Mouse (Mus musculus) limb, embryonic 14.5 days (tissue): ENCODE results near the gene Gbf1. TPM values are rescaled to one million over a fixed set of nuclear protein-coding genes. Genes with fewer than 3 reads are reported as not detected.

ENCODE experiments used
- ATAC-seq: fragments of 200-750 bp; cut with Nextera tagmentation; 2 replicates; pipeline ENCODE4 v1.8.0; 2017; ENCODE audit warnings: low read depth, moderate number of reproducible peaks, moderate TSS enrichment; ENCODE audit not compliant: low FRiP score
- DNase-seq: peaks from one replicate; pipeline ENCODE4 v3.0.0-alpha.2; 2015; ENCODE audit warnings: low spot score
- H3K27ac ChIP-seq: fragments of 300-500 bp; sonication (generic); replicated peaks from 2 replicates; pipeline ENCODE4 v1.5.1; 2014; ENCODE audit warnings: low read depth, mild to moderate bottlenecking, low read length, moderate library complexity, mixed read lengths
- H3K27me3 ChIP-seq: fragments of 300-500 bp; sonication (generic); 2 replicates; pipeline ENCODE4 v1.6.1; 2014; ENCODE audit warnings: low read length, mixed read lengths; ENCODE audit not compliant: control insufficient read depth, insufficient read depth
- H3K36me3 ChIP-seq: fragments of 300-500 bp; sonication (generic); 2 replicates; pipeline ENCODE4 v1.6.1; 2014; ENCODE audit warnings: mild to moderate bottlenecking, low read length, moderate library complexity, mixed read lengths; ENCODE audit not compliant: control insufficient read depth, insufficient read depth
- H3K4me1 ChIP-seq: fragments of 300-500 bp; sonication (generic); 2 replicates; pipeline ENCODE4 v1.6.1; 2014; ENCODE audit warnings: antibody characterized with exemption, low read length, mixed read lengths; ENCODE audit not compliant: control insufficient read depth, insufficient read depth
- H3K4me2 ChIP-seq: fragments of 300-500 bp; sonication (generic); replicated peaks from 2 replicates; pipeline ENCODE4 v1.6.1; 2014; ENCODE audit warnings: low read depth, mild to moderate bottlenecking, low read length, moderate library complexity; ENCODE audit not compliant: severe bottlenecking
- H3K4me3 ChIP-seq: fragments of 300-500 bp; sonication (generic); replicated peaks from 2 replicates; pipeline ENCODE4 v1.5.1; 2014; ENCODE audit warnings: low read length
- H3K9ac ChIP-seq: fragments of 300-500 bp; sonication (generic); 2 replicates; pipeline ENCODE4 v1.6.1; 2014; ENCODE audit warnings: mild to moderate bottlenecking, low read depth, low read length, moderate library complexity; ENCODE audit not compliant: severe bottlenecking
- H3K9me3 ChIP-seq: fragments of 300-500 bp; sonication (generic); 2 replicates; pipeline ENCODE4 v1.6.1; 2016; ENCODE audit warnings: low read length; ENCODE audit not compliant: control insufficient read depth
- POLR2A ChIP-seq: fragments of 200-500 bp; IDR thresholded peaks from 2 replicates; pipeline ENCODE4 v1.8.0; 2012; ENCODE audit warnings: inconsistent platforms, mild to moderate bottlenecking, moderate library complexity, borderline replicate concordance; ENCODE audit not compliant: insufficient read depth, insufficient read length; ENCODE audit errors: extremely low read depth
- WGBS: fragments of 180-500 bp; shearing (Covaris S2); extraction: QIAGEN DNeasy Blood & Tissue Kit; methylation state at CpG from one replicate; pipeline ENCODE4 v1.1.7; 2014; 5-methylcytosine and 5-hydroxymethylcytosine counted together
- polyA plus RNA-seq, 2 experiments: library from polyadenylated mRNA; depleted of rRNA in 1 of 2; stranded (reverse) in 1 of 2; unstranded in 1 of 2; fragments of >200 nt; fragmentation: Nextera tagmentation in 1 of 2; extraction: Ambion mirVana in 1 of 2; gene quantifications; 2 replicates each; pipeline versions ENCODE4 v1.2.1 to v1.2.3; 2012 to 2014

Gene Gbf1
- polyA plus RNA-seq (2012; rRNA removed) (92.1 and 131 TPM in 2 replicates), polyA plus RNA-seq (2014; fragmentation: Nextera tagmentation; extraction: Ambion mirVana) (66.8 and 67.2 TPM in 2 replicates)

- peak within 1 kb of the TSS; percentile 74 for H3K9ac ChIP-seq
- peaks cover 29% of the 10 kb centered on the region for H3K4me1 ChIP-seq
- no peaks in the 10 kb centered on the region for H3K9me3 ChIP-seq
- peak within 1 kb of the TSS; percentile 87 for H3K4me3 ChIP-seq
- ATAC-seq: peak; percentile 93
- H3K27me3 ChIP-seq: peaks cover 35% of the 10 kb centered on the region
- H3K36me3 ChIP-seq: no peaks in the 10 kb centered on the region
- 0% methylated on average over 31 of the region's 37 CpGs for WGBS
- no peak for TF ChIP-seq POLR2A
- 0 out of 2 replicates have a peak within 1 kb of the TSS, but pooled peaks have one; percentile 13 for H3K27ac ChIP-seq
- peak within 1 kb of the TSS; percentile 79 for H3K4me2 ChIP-seq
- DNase-seq: peak; percentile 98
Measured at GRCm38 (mm10) chr19:46152127-46152803, at the start of gene Gbf1. Gene Gbf1, plus strand, starts transcription at chr19:46152509.

- H3K27ac ChIP-seq: no peak overlapping the region
- H3K36me3 ChIP-seq: no peaks in the 10 kb centered on the region
- no peaks in the 10 kb centered on the region for H3K9me3 ChIP-seq
- no peak overlapping the region for H3K4me3 ChIP-seq
- H3K4me2 ChIP-seq: no peak overlapping the region
- H3K4me1 ChIP-seq: no peaks in the 10 kb centered on the region
- no peak overlapping the region for H3K9ac ChIP-seq
- H3K27me3 ChIP-seq: no peaks in the 10 kb centered on the region
- DNase-seq (no peak), ATAC-seq (no peak)
- 87% methylated on average over 6 of the region's 6 CpGs for WGBS
- TF ChIP-seq POLR2A: no peak
Measured at GRCm38 (mm10) chr19:46103437-46104186, 48.7 kb upstream of the Gbf1 start.

- H3K4me3 ChIP-seq: no peak overlapping the region
- H3K36me3 ChIP-seq: no peaks in the 10 kb centered on the region
- no peak overlapping the region for H3K27ac ChIP-seq
- no peak for DNase-seq
- no peak overlapping the region for H3K4me2 ChIP-seq
- no peaks in the 10 kb centered on the region for H3K4me1 ChIP-seq
- H3K27me3 ChIP-seq: no peaks in the 10 kb centered on the region
- no peak for ATAC-seq
- no peak overlapping the region for H3K9ac ChIP-seq
- H3K9me3 ChIP-seq: no peaks in the 10 kb centered on the region
- WGBS: 83% methylated on average over 2 of the region's 2 CpGs
- TF ChIP-seq POLR2A: no peak
Measured at GRCm38 (mm10) chr19:46104187-46104557, 48.1 kb upstream of the Gbf1 start.

- H3K36me3 ChIP-seq: no peaks in the 10 kb centered on the region
- 87% methylated on average over 2 of the region's 2 CpGs for WGBS
Measured at GRCm38 (mm10) chr19:46110214-46110613, 42.1 kb upstream of the Gbf1 start.

GRCm38 (mm10) chr19:46110781-46111180 lies 41.5 kb upstream of the Gbf1 start:
- H3K27ac ChIP-seq: no peak overlapping the region
- H3K36me3 ChIP-seq: no peaks in the 10 kb centered on the region
- DNase-seq (no peak), ATAC-seq (no peak)
- WGBS: 86% methylated on average over 5 of the region's 5 CpGs
- no peak overlapping the region for H3K4me3 ChIP-seq
- no peaks in the 10 kb centered on the region for H3K27me3 ChIP-seq
- H3K4me2 ChIP-seq: no peak overlapping the region
- no peaks in the 10 kb centered on the region for H3K9me3 ChIP-seq
- H3K4me1 ChIP-seq: no peaks in the 10 kb centered on the region
- no peak for TF ChIP-seq POLR2A
- no peak overlapping the region for H3K9ac ChIP-seq

More at GRCm38 (mm10) chr19:46110214-46110613, 42.1 kb upstream of the Gbf1 start:
- Histone ChIP-seq H3K9me3 (no peaks in the 10 kb centered on the region), H3K9ac (no peak overlapping the region), H3K4me1 (no peaks in the 10 kb centered on the region), H3K4me2 (no peak overlapping the region), H3K27ac (no peak overlapping the region), H3K4me3 (no peak overlapping the region), H3K27me3 (no peaks in the 10 kb centered on the region)
- DNase-seq (no peak), ATAC-seq (no peak)
- TF ChIP-seq POLR2A: no peak
